Mouse (Mus musculus): Measurements from ENCODE around the gene Mex3b. TPM values are rescaled to one million over a fixed set of nuclear protein-coding genes. Genes with fewer than 3 reads are reported as not detected.

Gene Mex3b
- total RNA-seq, 2 experiments from 2014 or later, result 0.25 to 0.52 TPM

DNA sequence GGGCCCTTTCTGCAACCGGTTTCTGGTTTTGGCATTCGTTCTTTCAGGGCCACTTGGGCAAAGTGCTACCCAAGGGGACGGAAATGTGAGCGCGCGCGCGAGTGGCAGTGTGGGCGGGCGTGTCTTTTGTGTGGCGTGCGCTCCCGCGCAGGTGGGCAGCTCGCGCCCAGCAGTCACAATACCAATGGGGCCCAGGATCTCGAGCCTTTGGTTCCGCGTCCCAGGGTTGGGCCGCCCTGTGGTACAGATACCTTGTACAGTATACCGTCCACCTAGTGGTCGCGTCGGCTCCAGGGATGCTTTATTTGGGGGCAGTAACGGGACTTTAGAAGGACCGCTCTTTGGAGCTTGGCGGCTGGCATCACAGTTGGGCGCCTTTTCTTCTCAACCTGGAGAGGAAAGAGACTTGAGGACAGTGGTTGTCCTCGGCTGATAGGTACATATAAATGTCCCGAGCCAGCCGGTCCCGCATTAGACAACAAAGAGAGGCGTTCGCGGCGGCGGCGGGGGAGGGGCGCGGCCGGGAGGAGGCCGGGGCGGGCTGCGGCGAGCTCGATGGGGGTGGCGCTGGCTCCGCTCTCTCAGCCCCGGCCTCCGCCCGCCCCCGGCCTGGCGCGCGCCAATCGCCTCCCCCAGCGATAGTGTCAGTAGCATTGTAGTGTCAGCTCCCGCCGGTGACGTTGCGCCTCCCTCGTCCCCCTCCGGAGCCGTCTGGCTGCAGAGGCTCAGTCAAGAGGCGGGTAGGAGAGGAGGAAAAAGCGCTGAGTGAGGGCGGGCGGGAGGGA is 455 bp upstream of the Mex3b start:
- DNase-seq (ENCODE audit: low spot score), result peak; percentile 86

DNA sequence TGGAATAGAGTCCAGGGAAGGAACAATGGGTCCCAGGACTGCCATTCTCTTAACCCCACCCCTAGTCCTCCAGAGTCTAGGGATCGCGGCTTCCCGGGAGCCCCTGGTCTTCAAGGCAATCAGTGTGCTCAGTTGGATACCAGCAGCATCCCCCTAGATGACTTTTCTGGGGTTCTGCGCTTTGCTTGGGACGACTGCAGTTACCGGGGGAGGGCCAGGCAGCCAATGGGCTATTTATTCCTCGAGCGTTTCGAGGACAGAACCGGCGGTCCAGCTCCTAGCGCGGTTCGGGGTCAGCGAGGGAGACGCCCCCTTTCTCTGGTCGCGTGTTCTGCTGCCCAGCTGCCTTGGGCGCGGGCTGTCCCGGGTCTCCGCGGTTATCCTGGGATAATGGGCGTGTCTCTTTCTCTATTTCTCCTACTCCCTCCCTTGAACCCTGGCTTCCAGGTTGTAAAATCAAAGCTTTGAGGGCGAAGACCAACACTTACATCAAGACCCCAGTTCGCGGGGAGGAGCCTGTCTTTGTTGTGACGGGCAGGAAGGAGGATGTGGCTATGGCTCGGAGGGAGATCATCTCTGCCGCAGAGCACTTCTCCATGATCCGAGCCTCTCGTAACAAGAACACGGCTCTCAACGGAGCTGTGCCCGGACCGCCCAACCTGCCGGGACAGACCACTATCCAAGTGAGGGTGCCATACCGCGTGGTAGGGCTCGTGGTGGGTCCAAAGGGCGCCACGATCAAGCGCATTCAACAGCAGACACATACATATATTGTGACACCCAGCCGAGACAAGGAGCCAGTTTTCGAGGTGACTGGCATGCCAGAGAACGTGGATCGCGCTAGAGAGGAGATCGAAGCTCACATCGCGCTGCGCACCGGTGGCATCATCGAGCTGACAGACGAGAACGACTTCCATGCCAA is 1.4 kb downstream of the Mex3b start:
- no peak for DNase-seq (ENCODE audit: low spot score)

DNA sequence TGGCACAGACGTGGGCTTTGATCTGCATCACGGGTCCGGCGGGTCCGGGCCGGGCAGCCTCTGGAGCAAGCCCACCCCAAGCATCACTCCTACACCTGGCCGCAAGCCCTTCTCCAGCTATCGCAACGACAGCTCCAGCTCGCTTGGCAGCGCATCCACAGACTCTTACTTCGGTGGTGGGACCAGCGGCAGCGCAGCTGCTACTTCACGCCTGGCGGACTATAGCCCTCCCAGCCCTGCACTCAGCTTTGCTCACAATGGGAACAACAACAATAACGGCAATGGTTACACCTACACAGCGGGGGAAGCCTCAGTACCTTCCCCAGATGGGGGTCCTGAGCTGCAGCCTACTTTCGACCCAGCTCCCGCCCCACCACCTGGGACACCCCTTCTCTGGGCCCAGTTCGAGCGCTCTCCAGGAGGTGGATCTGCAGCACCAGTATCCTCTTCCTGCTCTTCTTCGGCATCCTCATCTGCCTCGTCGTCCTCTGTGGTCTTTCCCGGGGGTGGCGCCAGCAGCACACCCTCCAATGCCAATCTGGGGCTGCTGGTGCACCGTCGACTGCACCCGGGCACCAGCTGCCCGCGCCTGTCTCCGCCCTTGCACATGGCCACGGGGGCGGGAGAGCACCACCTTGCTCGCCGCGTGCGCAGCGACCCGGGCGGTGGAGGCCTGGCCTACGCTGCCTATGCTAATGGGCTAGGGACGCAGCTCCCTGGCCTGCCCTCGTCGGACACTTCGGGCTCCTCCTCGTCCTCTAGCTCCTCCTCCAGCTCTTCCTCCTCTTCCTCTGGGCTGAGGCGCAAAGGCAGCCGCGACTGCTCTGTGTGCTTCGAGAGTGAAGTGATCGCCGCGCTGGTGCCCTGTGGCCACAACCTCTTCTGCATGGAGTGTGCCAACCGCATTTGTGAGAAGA is 2.4 kb downstream of the Mex3b start:
- peak; percentile 13 for DNase-seq (ENCODE audit: low spot score)

DNA sequence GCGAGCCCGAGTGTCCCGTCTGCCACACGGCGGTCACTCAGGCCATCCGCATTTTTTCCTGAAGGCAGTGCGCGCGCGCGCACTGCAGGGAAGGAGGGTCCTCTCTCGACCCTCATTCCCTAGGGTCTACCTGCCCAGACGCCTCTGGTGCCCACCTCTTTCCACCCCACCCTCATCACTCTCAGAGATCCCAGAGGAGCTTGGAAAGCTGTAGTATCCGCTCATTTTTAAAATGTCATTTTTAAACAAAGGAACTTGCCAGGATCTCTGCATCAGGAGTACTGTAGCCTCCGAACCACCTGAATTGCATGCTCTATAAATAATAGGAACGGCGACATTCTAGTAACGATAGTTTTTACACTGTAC is 3.0 kb downstream of the Mex3b start:
- DNase-seq (ENCODE audit: low spot score), result no peak

DNA sequence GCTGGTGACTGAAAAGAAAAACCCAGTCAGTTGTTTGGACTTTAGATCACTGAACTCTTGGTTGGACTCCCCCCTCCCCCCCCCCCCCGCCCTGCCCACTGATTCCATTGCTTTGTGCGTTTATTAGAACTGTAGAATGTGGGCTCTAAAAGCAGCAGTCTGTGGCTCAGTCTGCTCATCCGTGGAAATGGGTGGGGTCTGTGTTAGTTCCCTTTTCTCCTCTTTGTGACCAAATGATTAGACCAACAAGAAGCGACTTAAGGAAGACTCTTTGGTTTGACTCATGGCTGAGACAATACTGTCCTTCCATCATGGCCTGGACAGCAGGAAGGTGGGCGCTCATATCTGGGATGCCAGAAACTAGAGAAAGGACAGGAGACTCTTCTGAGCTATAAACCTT is 9.4 kb downstream of the Mex3b start:
- DNase-seq (ENCODE audit: low spot score), result no peak

DNA sequence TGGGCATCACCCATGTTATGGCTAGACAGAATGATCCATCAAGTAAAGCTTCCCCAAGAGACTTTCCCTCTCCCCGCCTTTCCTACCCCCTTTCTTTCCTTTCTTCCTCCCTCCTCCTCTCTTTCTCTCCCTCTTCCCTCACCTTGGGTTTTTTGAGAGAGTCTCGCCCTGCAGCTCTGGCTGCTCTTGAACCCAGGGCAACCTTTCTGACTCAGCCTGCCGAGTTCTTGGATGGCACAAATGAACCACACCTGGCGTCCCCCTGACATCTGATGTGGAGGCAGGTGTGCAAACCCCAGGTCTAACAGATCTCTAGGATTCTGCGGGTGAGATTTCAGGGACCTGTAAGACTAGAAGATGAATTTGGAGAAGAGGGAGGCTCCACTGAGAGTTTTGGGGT is 12.9 kb downstream of the Mex3b start:
- DNase-seq (ENCODE audit: low spot score), result no peak

DNA sequence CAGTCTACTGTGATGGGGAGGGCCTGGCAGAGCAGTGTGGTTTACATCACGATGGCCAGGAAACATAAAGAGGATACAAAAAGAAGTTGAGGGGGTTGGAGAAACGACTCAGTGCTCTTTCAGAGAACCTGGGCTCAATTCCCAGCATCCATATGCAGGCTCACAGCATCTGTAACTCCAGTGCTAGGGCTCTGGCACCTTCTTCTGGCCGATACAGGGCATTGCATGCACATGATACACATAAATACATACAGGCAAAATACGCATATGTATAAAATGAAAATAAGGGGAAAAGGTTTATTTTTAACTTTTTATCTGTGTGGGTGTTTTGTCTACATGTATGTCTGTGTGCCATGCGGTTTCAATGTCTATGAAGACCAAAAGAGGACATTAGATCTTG is 13.6 kb downstream of the Mex3b start:
- no peak for DNase-seq (ENCODE audit: low spot score)

DNA sequence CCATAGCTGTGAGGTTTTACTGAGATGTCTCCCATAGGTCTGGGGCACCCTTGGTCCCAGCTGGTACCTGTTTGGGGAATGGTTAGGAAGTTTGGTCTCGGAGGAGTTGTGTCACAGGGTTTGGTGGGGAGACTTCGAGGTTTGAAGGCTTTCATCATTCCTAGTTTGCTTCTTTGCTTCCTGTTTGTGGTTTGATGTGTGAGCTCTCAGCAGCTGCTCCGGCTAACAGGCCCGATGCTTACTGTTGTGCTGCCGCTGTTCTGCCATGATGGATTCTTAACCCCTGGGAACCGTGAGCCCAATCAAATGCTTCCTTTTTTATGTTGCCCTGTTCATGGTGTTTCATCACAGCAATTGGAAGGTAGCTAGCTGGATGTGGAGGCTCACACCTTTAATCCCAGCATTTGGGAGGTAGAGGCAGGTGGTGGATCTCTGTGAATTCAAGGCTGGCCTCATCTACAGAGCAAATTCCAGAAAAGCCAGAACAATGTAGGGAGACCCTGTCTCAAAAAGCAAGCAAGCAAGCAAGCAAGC is 23.3 kb downstream of the Mex3b start:
- no peak for DNase-seq (ENCODE audit: low spot score)

DNA sequence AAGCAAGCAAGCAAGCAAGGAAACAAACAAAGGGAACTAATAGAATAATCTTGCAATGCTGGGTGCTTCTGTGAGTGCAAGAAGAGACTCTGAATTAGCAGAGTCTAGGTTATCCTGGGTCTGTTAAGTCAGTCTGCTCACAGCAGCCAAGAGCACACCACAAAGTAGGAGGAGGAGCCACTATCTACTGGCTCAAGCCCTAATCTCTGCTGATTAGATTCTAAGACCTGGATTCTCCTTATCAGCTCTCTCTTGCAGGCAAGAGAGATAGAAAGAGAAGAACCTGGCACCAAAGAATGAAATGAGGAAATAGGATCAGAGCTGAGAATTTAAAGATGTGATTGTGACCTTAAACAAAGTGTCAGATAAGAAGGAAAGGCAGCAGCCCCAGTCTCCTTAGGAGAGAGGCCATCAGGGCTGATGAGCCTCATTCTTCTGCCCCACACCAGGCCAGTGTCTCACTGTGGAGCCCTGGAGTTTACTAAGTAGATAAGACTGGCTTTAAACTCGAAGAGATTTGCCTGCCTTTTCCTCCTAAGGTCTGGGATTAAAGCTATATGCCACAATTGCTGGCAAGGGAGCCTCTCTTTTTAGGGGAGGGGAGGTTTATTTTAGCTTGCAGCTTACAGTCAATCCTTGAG is 23.9 kb downstream of the Mex3b start:
- no peak for DNase-seq (ENCODE audit: low spot score)

DNA sequence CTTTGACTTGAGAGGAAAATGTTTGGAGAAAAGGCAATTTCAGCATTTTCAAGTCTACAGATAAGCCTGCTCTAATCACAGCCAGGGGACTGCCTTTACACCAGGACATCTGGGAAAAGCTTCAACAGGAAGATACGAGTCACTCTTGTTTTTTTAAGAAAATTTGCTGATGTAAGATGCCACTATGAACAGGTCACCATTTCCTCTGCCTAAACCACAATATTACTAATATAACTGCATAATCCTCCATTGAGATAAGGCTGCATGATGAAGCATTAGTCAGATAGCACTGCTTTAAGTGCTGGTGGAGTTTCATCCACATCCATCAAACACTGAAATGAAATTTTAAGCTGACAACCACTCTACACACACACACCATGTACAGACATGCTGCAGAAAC is 27.2 kb downstream of the Mex3b start:
- DNase-seq (ENCODE audit: low spot score), result no peak

DNA sequence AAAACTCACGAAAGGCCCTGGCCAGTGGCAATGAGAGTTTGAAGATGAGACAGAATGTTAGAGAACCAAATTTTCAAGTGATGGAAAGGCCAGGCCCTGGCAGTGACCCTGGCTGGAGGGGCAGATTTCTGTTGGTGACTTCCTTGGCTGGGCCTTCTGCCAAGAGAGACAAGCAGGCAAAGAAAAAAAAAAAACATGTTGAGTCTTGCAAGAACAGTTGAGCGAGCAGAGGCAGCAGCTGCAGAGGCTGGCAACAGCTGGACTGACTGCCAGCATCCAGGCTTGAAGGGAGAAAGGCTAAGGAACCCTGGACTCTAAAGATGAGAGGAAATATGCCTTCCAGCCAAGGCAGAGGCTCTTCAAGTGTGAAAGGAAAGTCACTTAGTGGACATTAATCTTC is 28.5 kb downstream of the Mex3b start:
- DNase-seq (ENCODE audit: low spot score), result no peak

DNA sequence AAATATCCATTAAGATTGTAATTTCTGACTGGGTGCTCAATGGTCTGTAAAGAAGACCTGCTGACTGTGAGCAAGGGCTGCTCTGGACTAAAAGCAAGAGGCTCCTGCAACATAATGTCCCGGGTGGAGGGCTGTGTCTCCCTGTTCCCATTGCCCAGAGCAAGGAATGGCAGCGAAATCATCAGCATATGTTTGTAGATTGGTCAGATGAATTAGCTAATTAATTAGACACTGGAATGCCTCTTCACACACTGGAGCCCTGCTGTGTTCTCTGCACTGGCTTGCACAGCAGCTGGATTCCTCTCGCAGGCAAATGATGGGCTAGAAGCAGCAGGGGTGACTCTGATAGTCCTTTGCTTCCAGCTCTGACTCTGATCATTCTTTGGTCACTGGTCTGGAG is 29.6 kb downstream of the Mex3b start:
- DNase-seq (ENCODE audit: low spot score), result no peak

DNA sequence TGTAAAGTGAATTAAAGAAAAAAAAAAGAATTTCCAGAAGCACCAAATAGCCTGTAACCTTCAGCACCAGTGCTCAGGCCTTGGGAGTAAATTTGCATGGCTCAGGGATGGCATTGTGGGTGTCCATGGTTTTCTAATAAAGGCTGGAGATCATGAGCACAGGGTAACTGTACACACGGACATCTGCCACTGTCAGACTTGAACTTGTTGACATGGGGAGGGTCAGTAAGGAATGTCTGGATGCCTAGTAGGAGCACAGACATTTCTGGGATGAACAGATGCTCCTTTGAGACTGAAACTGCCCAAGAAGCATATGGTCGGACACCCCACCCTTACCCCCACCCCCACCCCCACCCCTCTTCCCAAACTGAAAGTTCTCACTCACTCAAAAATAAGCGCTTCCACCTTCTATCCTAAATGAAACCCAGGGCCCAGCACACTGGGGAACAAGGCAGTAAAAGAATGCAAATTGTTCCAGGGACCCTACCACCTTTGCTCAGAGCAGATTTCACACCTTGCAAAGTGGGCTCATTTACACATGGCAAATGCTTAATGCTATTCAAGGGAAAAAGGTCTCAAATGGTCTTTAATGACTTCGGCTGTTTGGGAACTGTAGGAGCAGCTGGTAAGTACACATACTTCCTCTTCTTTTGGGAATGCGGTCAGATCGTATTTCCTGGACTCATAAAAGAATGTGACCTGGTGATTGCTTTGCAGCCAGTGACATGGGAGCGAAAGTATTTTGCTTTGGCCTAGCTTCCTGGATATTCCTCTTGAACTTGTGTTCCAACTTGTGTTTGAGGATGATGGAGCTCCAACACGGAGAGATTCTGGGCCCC is 32.5 kb downstream of the Mex3b start:
- no peak for DNase-seq (ENCODE audit: low spot score)

DNA sequence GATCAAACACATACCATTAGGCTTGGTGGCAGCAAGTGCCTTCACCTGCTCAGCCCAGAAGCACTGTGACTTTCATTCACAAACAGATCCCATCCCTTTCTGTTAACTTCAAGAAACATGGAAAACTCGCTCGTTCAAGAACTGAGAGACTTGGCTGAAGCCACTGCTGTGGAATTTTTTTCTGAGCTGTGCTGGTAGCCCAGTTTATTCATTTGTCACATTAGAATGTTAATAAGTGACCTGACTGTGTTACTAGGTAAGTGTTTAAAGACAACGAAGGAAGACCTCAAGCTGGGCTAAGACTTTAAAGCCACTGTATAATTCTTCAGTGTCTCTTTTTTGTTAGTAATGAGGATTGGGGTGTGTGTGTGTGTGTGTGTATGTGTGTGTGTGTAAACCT is 35.9 kb downstream of the Mex3b start:
- DNase-seq (ENCODE audit: low spot score), result no peak

DNA sequence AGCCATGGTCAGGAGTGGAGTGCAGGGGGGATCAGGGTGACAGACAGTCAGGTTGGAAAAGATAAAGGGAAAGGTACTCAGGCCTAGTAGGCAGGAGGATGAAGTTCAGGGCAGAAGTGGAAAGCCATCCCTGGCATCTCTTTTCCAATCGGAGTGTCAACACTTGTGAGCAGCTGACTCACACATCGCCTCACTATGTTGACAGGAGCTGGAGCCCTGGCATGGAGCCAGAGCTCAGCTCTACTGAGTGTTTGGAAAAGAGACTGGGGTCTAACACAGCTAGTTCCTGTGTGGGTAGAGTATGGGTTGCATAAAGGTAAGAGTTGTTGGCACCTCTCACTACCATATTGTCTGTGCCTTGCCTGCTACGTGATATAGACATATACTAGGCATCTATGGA is 38.4 kb downstream of the Mex3b start:
- DNase-seq (ENCODE audit: low spot score), result no peak

DNA sequence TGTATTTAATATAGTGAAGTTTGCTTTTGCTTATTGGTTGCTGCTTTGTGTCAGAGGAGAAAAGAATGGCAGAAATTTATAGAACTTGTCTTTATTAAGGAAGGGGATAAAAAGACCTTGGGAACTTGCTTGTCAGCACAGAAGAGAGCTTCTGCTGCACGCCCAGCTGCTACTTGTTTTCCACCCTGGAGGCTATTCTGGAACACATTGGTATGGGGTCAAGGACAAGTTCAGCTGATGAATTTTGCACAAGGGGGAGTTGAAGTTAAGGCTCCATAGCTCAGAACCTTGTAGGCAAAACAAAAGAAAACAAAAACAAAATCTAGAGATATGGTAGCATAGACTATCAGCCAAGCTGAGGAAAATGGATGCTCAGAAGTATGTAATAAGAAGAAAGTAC is 39.9 kb downstream of the Mex3b start:
- DNase-seq (ENCODE audit: low spot score), result no peak

DNA sequence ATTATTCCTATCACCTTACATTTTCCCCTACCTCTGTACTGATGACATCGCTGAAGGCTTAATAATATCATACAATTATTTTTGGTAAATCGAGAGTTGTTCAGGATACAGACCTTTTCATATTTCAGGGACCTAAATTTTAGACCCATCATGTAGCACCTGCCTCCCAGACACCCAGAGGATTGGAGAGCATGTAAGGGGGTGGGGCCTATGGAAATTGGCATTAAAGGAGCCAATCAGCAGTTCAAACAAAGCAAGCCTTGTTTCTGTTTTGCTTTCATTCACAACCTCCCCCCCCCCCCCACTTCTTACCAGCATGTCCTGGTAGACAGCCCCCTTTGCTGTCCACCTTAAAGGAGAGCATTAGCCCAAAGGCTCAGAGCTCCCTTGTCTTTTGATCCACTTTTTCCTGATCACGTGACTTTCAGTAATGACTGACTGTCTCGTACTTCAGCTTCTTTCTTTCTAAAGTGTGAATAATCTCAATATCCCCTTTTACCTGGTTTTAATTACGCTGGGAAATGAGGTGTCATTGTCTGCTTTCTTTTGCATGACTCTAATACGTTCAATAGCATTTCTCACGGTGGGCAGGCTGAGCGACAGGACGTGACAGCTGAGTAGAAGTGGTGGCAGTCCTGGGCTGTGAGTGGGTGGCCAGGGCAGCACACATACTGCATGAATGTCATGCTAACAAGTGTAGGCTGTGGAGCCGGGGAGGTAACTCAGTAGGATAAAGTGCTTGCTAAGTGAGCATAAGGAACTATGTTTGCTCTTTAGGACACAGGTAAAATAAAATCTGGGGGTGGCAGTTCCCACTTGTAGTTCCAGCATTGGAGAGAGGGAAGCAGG is 43.6 kb downstream of the Mex3b start:
- no peak for DNase-seq (ENCODE audit: low spot score)

DNA sequence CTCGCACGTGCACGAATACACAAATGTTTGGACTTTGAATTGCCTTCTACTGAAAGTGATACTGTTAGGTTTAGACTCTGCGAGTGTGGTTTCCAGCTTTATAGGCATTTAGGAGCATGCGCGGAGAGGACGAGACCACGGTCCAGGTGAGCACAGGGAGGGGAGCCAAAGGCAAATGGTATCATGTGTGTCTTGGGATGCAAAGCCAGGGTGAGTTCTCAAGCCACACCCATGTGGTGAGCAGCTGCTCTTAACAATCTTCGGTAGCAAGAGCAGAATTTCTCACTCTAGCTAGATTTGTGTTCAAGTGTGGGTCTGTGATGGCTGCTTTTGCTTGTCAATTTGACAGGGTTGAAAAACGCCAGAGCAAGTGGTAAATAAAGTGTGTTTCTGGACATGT is 44.4 kb downstream of the Mex3b start:
- DNase-seq (ENCODE audit: low spot score), result no peak

DNA sequence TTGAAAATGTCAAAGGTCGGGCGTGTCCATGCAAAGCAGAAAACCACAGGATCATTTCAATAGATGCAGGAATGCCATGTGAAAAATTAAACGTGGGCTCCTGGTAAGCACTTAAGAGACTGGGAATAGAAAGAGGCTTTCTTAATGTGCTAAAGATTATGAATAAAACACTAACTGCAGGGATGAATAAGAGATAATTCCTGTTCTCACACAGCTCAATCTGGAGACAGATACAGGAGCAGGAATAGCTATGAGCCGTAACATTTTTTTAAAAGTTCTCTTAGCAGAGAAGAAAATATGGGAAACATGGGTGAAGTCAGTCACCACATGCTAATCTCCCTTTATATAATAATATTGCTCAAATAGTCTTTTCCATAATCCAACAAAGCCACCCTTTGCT is 47.2 kb downstream of the Mex3b start:
- no peak for DNase-seq (ENCODE audit: low spot score)

Measured in gastrocnemius, adult 18-20 months (tissue).